Comparison of ENCODE assay signal across 26 mouse cellular contexts in genomic region chr4:141996880-141997279, GRCm38 (mm10). TPM values are rescaled to one million over a fixed set of nuclear protein-coding genes. Genes with fewer than 3 reads are reported as not detected.
"Had no signal": no experiment of that assay in that cellular context is flagged by ENCODE, and none has a peak within 500 bp of the region (broad histone marks: within the 10 kb centered on the region; RNA-seq: fewer than 3 reads in every experiment).

No protein-coding gene starts in this region.

- H3K27me3 ChIP-seq: heart, embryonic 13.5 days; heart, embryonic 15.5 days; hindbrain, embryonic 13.5 days; hindbrain, embryonic 15.5 days; kidney, embryonic 15.5 days; limb, embryonic 13.5 days; limb, embryonic 15.5 days; liver, embryonic 13.5 days had no signal

- H3K9ac ChIP-seq: heart, embryonic 13.5 days; heart, embryonic 15.5 days; hindbrain, embryonic 13.5 days; hindbrain, embryonic 15.5 days; kidney, embryonic 15.5 days; limb, embryonic 13.5 days; limb, embryonic 15.5 days; liver, embryonic 13.5 days had no signal

- H3K4me3 ChIP-seq: gastrocnemius, adult 2 months; heart, adult 2 months; heart, embryonic 13.5 days; heart, embryonic 15.5 days; hindbrain, embryonic 13.5 days; hindbrain, embryonic 15.5 days; kidney, embryonic 15.5 days; limb, embryonic 13.5 days; limb, embryonic 15.5 days; liver, embryonic 13.5 days had no signal

- H3K4me2 ChIP-seq: heart, embryonic 11.5 days; heart, embryonic 13.5 days; heart, embryonic 15.5 days; hindbrain, embryonic 13.5 days; hindbrain, embryonic 15.5 days; kidney, embryonic 15.5 days; limb, embryonic 13.5 days; limb, embryonic 15.5 days; liver, embryonic 13.5 days had no signal

- H3K27ac ChIP-seq: gastrocnemius, adult 2 months; heart, adult 2 months; heart, embryonic 13.5 days; heart, embryonic 15.5 days; hindbrain, embryonic 13.5 days; hindbrain, embryonic 15.5 days; kidney, embryonic 15.5 days; kidney, postnatal 0 days; limb, embryonic 13.5 days; limb, embryonic 15.5 days; liver, embryonic 13.5 days had no signal

- H3K36me3 ChIP-seq: heart, embryonic 13.5 days; heart, embryonic 15.5 days; hindbrain, embryonic 13.5 days; hindbrain, embryonic 15.5 days; kidney, embryonic 15.5 days; limb, embryonic 13.5 days; limb, embryonic 15.5 days; liver, embryonic 13.5 days had no signal

- H3K9me3 ChIP-seq: heart, embryonic 13.5 days; heart, embryonic 15.5 days; hindbrain, embryonic 13.5 days; hindbrain, embryonic 15.5 days; kidney, embryonic 15.5 days; limb, embryonic 13.5 days; limb, embryonic 15.5 days; liver, embryonic 13.5 days had no signal

- ATAC-seq: inflammation-experienced regulatory T-cells, adult 6 months had no signal

- DNase-seq: gastrocnemius, adult 2 months; gastrocnemius, postnatal 10 days; gastrocnemius, postnatal 36 days; heart, adult 11 months; heart, adult 2 months; heart, postnatal 14 days; heart, postnatal 36 days; kidney, adult 11 months; kidney, adult 2 months; kidney, adult 9 months; kidney, postnatal 14 days; kidney, postnatal 36 days; layer of hippocampus, adult 9-11 months; layer of hippocampus, postnatal 36 days; liver, embryonic 13.5 days had no signal

RNA-seq across cellular contexts. Expression of gene Fhad1, which starts 18.0 kb away (rescaled TPM):
- total RNA-seq: gastrocnemius, adult 2 months; heart, postnatal 36 days; hematopoietic stem cell, adult 5-6 weeks had no signal
